Mouse (Mus musculus) lung, embryonic 16.5 days (tissue): ENCODE results near the gene Hoxb13. TPM values are rescaled to one million over a fixed set of nuclear protein-coding genes. Genes with fewer than 3 reads are reported as not detected.

ENCODE experiments used
- ATAC-seq: fragments of 200-750 bp; cut with Nextera tagmentation; 2 replicates; pipeline ENCODE4 v1.8.0; 2017; ENCODE audit warnings: low read depth, mild to moderate bottlenecking, moderate library complexity
- H3K27ac ChIP-seq: fragments of 300-500 bp; sonication (generic); 2 replicates; pipeline ENCODE4 v1.5.1; 2014; ENCODE audit warnings: mild to moderate bottlenecking, control low read depth, low read length
- H3K27me3 ChIP-seq: fragments of 300-500 bp; sonication (generic); 2 replicates; pipeline ENCODE4 v1.6.1; 2014; ENCODE audit warnings: low read depth, low read length, mixed read lengths; ENCODE audit not compliant: control insufficient read depth, insufficient read depth
- H3K36me3 ChIP-seq: fragments of 300-500 bp; sonication (generic); 2 replicates; pipeline ENCODE4 v1.6.1; 2014; ENCODE audit warnings: low read length; ENCODE audit not compliant: control insufficient read depth, insufficient read depth
- H3K4me1 ChIP-seq: fragments of 300-500 bp; sonication (generic); replicated peaks from 2 replicates; pipeline ENCODE4 v1.6.1; 2014; ENCODE audit warnings: low read length, mixed read lengths; ENCODE audit not compliant: control insufficient read depth, insufficient read depth
- H3K4me2 ChIP-seq: fragments of 300-500 bp; sonication (generic); 2 replicates; pipeline ENCODE4 v1.6.1; 2014; ENCODE audit warnings: low read depth, low read length, control low read depth
- H3K4me3 ChIP-seq: fragments of 300-500 bp; sonication (generic); 2 replicates; pipeline ENCODE4 v1.5.1; 2014; ENCODE audit warnings: mild to moderate bottlenecking, low read length, control low read depth
- H3K9ac ChIP-seq: fragments of 300-500 bp; sonication (generic); 2 replicates; pipeline ENCODE4 v1.6.1; 2014; ENCODE audit warnings: low read length, control low read depth
- H3K9me3 ChIP-seq: fragments of 300-500 bp; sonication (generic); 2 replicates; pipeline ENCODE4 v1.6.1; 2016; ENCODE audit warnings: low read length; ENCODE audit not compliant: control insufficient read depth
- WGBS: fragments of 180-500 bp; shearing (Covaris S2); extraction: QIAGEN DNeasy Blood & Tissue Kit; methylation state at CpG from one replicate; pipeline ENCODE4 v1.1.7; 2014; 5-methylcytosine and 5-hydroxymethylcytosine counted together
- polyA plus RNA-seq: library from polyadenylated mRNA; unstranded; fragments of >200 nt; fragmentation: Nextera tagmentation; extraction: Ambion mirVana; gene quantifications from 2 replicates; pipeline ENCODE4 v1.2.1, GENCODE M21; 2015

The Hoxb13 gene
- 0.09 TPM in 1 of 2 replicates, not detected in the other for polyA plus RNA-seq

DNA sequence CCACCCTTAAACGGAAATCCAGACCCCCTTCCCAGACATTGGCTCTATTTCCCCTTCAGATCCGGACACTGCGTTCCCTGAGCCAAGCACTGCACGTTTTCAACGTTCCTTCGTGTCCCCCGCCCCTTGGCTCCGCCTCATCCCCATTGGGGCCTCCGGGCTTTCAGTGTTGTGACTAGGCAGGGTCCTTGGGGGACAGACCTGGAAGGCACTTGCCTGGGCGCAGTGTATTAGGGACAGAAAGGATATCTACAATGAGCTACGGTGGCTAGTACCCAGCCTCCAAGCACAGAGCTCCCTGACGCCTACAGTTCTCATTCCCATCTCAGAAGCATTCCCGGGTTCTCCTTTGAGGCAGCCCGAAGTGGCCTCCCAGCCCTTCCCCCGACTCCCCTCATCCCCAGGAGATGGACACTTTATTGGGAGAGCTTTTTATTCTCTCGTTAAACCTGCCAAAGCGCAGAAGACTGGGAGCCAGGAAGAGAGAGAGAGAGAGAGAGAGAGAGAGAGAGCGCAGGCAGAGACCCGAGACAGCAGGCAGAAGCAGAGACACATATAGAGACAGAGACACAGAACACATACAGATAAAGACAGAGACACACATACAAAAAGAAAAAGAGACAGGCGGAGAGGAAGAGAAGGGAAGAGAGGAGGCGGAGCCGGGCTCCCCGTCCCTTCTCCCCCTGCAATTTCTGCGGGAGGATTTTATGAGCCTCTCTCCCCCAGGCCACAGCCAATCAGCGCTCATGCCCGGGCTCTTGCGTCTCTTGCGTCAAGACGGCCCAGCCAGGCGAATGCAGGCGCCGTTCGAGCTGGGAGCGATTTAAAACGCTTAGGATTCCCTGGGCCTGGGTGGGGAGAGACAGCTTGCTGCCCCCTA lies at the start of gene Hoxb13:
Gene Hoxb13 (plus strand): TSS at position 796 of the 880 bp plus-strand sequence.
- Histone ChIP-seq H3K4me1 (no peaks in the 10 kb centered on the region), H3K4me2 (peak within 1 kb of the TSS; percentile 40), H3K9ac (no peak within 1 kb of the TSS), H3K36me3 (no peaks in the 10 kb centered on the region), H3K4me3 (peak within 1 kb of the TSS; percentile 30), H3K9me3 (no peaks in the 10 kb centered on the region), H3K27ac (no peak within 1 kb of the TSS), H3K27me3 (peaks cover 97% of the 10 kb centered on the region)
- WGBS: under 1% methylated on average over 34 of the region's 35 CpGs
- ATAC-seq: peak; percentile 36; the same call in 1 of the 2 replicates

DNA sequence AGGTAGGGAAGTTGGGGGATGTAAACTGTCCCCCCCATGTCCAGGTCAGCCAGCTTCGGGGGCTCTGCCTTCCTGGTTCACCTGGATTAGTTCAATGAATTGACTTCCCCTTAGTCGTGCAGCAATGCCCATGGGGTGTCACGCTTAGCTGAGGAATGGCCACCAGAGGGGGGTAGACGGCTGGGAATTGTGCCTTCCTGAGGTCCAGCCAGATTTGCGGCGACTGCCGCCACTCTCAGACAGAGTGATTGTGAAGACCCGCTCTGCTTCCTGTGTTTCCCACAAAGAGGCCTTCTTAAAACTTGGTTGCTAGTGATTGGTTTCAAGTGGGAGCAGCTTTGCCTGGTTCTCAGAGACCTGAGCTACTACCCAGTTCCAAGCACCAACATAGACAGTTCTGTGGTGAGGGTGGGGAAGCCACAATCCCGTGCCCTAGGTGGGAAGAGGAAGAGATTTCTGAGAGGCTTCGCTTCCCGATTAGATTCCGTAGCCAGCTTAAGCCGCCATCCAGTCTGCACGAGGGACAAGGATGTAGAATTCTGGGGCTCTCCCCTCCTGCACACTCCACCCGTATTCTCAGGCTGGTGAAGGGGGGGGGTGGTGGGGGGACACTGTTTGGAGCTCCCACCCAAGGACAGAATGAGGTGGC lies 48.4 kb upstream of the Hoxb13 start:
- H3K9me3 ChIP-seq: no peaks in the 10 kb centered on the region

DNA sequence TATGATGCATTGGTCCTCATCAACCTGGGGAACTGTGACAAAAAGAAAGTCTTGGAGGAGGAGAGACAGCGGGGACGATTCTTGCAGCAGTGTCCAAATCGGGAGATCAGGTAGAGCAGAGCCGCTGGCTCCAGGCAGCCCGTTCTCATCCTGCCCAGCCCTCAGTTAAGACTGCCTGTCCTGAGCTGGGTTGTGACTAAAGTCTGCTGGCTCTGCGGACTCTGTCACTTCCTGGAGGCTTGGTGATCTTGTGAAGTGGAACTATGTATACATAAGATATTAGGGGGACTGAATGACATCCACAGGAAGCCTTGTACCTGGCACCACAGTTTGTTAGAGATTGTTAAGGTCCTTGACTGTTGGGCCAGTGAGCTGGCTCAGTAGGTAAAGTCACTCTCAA lies 46.6 kb upstream of the Hoxb13 start:
- peaks cover 27% of the 10 kb centered on the region for H3K27me3 ChIP-seq
- no peak overlapping the region for H3K4me2 ChIP-seq
- H3K4me1 ChIP-seq: no peaks in the 10 kb centered on the region
- 55% methylated on average over 6 of the region's 6 CpGs for WGBS
- ATAC-seq: no peak
- H3K9ac ChIP-seq: no peak overlapping the region
- H3K27ac ChIP-seq: no peak overlapping the region
- H3K4me3 ChIP-seq: no peak overlapping the region
- no peaks in the 10 kb centered on the region for H3K9me3 ChIP-seq
- H3K36me3 ChIP-seq: no peaks in the 10 kb centered on the region

More for the DNA sequence above, 48.4 kb upstream of the Hoxb13 start:
- Histone ChIP-seq H3K4me1 (no peaks in the 10 kb centered on the region), H3K9ac (peak overlapping the region; percentile 47), H3K27ac (no peak overlapping the region), H3K4me3 (0 out of 2 replicates have a peak overlapping the region, but pooled peaks have one; percentile 17), H3K27me3 (peaks cover 25% of the 10 kb centered on the region), H3K4me2 (peak overlapping the region; percentile 33), H3K36me3 (no peaks in the 10 kb centered on the region)
- 4% methylated on average over 15 of the region's 15 CpGs for WGBS
- peak; percentile 89; the same call in 1 of the 2 replicates for ATAC-seq

DNA sequence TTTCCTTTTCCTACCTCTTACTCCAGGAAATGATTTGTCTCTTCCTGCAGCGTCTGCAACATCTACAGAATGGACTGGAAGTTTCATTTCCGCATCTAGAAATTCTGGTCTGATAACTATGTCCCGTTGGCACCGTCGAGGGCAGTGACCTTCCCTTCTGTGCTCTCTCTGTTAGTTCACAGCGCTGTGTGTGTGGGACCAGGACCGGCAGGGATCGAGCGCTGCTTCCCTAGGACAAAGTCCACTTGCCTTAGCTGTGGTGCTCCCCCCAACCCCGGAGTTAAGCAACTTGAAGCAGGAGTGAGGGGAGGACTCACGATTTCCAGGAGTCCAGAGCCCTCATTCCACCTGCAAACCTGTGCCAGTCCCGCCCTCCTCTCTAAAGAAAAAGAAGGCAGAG lies 29.3 kb upstream of the Hoxb13 start:
- ATAC-seq: no peak
- no peaks in the 10 kb centered on the region for H3K4me1 ChIP-seq
- H3K4me2 ChIP-seq: no peak overlapping the region
- H3K4me3 ChIP-seq: no peak overlapping the region
- 0 out of 2 replicates have a peak, but pooled peaks cover 4% of the 10 kb centered on the region for H3K9me3 ChIP-seq
- WGBS: 55% methylated on average over 12 of the region's 12 CpGs
- H3K9ac ChIP-seq: no peak overlapping the region
- H3K27ac ChIP-seq: no peak overlapping the region
- no peaks in the 10 kb centered on the region for H3K36me3 ChIP-seq
- peaks cover 47% of the 10 kb centered on the region for H3K27me3 ChIP-seq

DNA sequence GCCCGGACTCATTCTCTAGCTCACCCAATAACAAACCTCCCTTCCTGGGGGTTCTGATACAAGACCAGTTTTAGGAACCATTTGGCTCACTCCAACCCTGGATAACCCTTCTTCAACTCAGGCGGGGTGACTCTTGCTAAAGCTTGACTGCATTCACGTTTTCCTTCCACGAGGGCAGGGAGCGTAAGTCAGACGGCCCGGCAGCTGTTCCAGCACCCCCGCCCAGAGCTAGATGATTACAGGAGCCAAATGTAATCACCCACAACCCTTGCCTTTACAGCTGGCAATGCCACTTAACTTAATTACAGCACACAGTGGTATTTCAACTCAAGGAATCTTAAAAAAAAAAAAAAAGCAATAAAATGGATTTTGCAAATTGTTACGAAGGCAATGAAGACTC lies 26.0 kb upstream of the Hoxb13 start:
- no peaks in the 10 kb centered on the region for H3K4me1 ChIP-seq
- H3K9ac ChIP-seq: no peak overlapping the region
- no peak overlapping the region for H3K4me3 ChIP-seq
- no peak overlapping the region for H3K27ac ChIP-seq
- no peak for ATAC-seq
- H3K27me3 ChIP-seq: peaks cover 81% of the 10 kb centered on the region
- H3K4me2 ChIP-seq: no peak overlapping the region
- H3K36me3 ChIP-seq: no peaks in the 10 kb centered on the region
- WGBS: 28% methylated on average over 9 of the region's 9 CpGs
- H3K9me3 ChIP-seq: no peaks in the 10 kb centered on the region

DNA sequence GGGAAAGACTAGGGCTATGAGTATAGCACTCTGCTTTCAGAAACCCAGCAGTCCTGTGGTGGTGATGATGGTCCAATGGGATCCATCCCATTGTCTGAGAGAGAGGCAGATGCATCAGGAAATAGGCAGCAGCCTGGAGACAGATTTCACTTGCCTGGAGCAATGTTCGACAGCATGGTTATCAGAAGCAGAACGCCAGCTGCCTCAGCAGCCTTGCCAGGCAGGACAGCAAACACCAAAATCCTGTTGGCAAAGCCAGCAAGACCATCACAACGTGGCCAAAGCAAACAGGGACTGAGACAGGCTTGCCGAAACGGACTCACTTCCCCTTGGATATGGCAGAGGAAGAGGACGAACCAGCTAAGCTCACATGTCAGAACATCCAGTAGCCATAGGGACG lies 25.1 kb upstream of the Hoxb13 start:
- H3K36me3 ChIP-seq: no peaks in the 10 kb centered on the region
- H3K4me1 ChIP-seq: no peaks in the 10 kb centered on the region
- WGBS: 14% methylated on average over 7 of the region's 7 CpGs
- no peak overlapping the region for H3K27ac ChIP-seq
- H3K4me3 ChIP-seq: no peak overlapping the region
- H3K27me3 ChIP-seq: peaks cover 86% of the 10 kb centered on the region
- no peak for ATAC-seq
- H3K9me3 ChIP-seq: no peaks in the 10 kb centered on the region
- no peak overlapping the region for H3K9ac ChIP-seq
- no peak overlapping the region for H3K4me2 ChIP-seq

DNA sequence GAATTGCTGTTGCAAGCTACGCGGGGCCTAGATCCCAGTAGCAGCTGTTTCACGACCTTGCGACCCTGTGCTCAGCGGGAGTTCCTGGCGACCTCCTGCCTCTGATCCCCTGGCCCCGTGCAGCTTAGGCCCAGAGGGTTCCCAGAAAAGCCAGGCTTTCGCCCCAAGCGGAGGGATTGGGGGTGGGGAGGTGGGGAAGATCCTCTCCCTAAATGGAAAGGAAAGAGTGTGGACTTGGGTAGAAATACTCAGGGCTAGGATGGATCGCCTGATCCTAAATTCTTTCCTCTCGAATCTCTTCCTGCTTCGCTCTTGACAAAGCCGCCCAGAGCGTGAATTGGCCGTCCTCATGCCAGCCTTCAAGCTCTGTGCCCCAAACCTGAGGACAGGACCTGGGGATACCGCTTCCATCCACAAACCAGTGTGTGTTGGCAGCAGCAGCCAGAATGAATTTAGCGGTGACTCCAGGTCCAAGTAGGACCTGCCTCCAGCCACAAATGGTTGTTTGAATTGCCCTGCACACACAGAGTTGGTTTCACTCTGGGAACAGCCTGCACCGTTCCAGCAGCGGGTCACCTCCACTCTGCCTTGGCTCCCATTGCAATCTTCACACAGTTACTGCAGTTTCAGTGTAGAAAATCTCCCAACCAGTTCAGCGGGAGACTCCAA lies 23.3 kb upstream of the Hoxb13 start:
- no peak for ATAC-seq
- no peaks in the 10 kb centered on the region for H3K4me1 ChIP-seq
- no peak overlapping the region for H3K4me3 ChIP-seq
- H3K9me3 ChIP-seq: no peaks in the 10 kb centered on the region
- no peak overlapping the region for H3K4me2 ChIP-seq
- H3K36me3 ChIP-seq: no peaks in the 10 kb centered on the region
- no peak overlapping the region for H3K9ac ChIP-seq
- WGBS: 3% methylated on average over 20 of the region's 20 CpGs
- H3K27me3 ChIP-seq: peaks cover 95% of the 10 kb centered on the region
- H3K27ac ChIP-seq: no peak overlapping the region

DNA sequence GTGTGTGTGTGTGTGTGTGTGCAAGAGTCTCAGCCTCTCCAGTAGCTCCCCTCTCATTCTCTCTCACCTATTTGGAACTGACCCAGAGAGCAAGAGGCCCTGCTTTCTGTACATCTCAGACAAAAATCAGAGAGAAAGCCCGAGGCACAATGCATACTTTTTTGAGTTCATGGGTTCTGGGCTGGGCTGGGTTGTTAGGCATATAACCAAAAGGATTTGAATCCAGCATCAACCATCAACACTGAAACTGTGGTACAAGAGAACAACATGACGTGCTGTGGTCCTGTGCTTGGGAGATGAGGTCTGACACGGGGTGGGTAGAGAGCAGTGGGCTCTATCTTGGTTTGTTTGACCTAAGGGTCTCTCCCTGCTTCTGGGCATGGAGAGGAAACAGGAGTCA lies 22.5 kb upstream of the Hoxb13 start:
- H3K9ac ChIP-seq: no peak overlapping the region
- no peak overlapping the region for H3K27ac ChIP-seq
- no peaks in the 10 kb centered on the region for H3K36me3 ChIP-seq
- H3K4me2 ChIP-seq: no peak overlapping the region
- H3K4me1 ChIP-seq: no peaks in the 10 kb centered on the region
- no peak overlapping the region for H3K4me3 ChIP-seq
- no peak for ATAC-seq
- no peaks in the 10 kb centered on the region for H3K9me3 ChIP-seq
- 9% methylated on average over 3 of the region's 3 CpGs for WGBS
- H3K27me3 ChIP-seq: peaks cover 98% of the 10 kb centered on the region
